Mouse (Mus musculus) cerebellum, adult 8-10 months (tissue): ENCODE measurements at regions not wholly inside any gene's neighbourhood (a gene's known extent, or its start where the extent isn't known, plus 50 kb on each side); places are given as distances from the start of the nearest gene placed in this dataset.
A peak's percentile ranks its signal among the peaks of the same experiment; 100 is the strongest.
"Not testable (repeated sequence)": the region's sequence is repeated elsewhere in the genome, so short reads cannot be mapped to it uniquely, and the experiment has no call there.

Experiments
- DNase-seq: peaks from one replicate; pipeline ENCODE4 v3.0.0; 2022

DNA sequence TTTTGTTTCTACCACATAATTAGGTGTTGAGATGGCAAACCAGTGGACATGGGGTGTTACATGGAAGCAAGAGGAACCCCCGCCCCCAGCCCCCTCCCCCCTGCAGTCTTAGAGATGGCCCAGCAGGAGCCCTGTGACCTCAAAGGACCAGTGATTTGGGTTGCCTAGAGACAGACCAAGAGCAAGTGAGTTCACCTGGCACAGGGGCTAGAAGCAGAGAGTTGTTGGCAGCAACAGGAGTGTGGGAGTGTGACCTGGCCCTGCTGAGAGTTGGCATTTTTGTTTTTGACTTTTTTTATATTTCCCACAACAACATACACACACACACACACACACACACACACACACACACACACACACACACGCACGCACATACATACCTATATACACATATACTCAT lies 987.9 kb downstream of the Cdh18 start:
- DNase-seq = no peak

DNA sequence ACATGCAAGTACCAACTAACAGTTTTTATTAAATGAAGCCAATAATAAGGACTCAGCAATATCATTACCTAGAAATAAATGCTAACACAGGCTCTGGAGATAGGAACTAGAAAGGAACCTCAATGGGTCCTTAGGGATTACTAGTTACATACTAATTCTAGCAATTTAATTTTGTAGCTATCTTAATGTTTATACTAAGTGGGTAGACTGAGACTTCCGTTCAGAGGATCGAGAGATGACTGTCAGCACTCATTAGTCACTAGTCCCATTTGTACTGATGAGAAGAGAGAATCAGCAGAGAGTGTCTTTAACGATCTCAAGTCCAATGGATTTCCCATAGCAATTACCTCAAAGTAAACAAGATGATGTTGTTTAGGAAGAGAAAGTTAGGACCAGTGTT lies 988.6 kb downstream of the Cdh18 start:
- no peak for DNase-seq

DNA sequence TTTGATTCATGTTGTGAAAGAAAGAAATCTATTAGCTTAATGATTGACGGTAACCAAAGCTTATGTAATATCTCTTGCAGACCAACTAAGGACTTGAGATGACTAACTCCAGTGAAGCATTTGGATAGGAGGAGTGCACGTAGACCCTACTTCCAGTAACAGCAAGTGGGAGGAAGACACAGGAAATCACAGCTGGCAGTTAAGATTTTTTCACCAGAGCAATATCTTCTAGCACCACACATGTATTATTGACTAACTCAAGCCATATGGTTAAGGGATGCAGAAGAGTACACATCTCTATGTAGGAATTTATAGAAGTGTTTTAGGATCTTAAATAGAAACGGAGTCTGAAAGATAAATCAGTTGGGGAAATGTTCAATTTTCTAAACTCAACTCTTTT lies 1011.3 kb downstream of the Cdh18 start:
- DNase-seq = no peak

DNA sequence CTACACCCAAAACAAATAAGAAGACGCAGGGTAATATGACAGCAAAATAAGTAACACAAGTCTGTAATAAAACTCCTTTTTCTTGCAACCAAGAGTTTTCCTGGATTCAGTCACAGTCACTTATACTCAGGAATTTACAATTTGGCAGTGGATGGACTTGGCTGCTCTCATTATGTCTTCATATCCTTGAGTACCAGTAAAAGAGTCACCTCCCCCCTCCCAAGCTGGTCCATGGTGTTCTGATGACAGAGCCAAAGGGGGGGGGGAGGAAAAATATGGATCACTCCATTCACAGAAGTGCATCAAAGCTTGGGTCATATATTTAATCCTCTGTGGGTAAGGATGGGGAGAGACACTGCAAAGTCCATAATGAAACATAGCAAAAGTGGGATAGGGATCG lies 1013.4 kb downstream of the Cdh18 start:
- no peak for DNase-seq

DNA sequence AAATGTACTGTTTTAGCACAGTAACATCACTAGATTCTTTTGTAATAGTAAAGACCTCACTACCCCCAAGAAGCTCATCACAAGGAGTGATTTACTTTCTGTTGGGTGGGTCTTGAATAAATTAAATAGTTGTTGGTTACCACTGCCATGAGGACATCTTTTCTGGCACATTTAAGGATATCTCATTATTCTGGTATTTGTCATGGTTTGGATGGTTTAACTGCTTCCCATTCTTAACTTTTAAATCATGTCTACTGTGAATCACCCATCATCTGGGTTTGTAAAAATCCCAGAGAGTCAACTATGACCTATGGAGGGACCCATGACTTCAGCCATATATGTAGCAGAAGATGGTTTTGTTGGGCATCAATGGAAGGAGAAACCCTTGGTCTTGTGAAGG lies 1016.2 kb downstream of the Cdh18 start:
- DNase-seq = no peak

DNA sequence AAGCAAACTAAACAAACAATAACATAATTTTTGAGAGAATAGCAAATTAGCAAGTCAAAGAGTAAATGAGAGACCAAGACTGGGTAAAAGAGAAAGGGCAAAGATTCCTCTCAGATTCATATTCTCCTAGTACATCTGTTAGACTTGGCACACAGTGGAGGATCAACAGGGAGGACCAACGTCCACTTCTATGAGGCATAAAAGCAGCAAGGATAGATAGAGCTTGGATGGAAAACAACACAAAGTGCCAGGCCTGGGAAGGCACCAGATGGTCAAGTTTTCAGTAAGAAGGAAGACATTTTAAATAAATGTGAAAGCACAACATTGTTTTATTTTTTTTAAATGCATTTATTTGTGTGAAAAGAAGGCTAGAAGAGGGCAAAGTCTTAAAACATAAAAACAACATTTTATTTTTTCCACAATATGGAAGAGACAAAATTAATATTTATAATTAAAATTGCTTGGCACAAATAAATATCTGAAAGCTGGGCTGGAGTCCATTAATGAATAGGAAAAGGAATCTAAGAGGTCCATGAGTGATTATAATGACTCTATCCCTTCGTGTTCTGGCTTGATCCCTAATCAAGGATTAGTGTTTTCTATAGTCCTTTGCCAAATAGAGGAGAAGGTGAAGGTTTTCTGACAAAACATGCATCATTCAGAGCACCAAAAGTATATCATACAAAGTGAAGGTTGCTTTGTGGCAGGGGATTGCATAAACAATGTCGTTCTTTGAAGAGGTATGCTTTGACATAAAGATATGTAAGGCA lies 1018.2 kb downstream of the Cdh18 start:
- peak; percentile 79 for DNase-seq

DNA sequence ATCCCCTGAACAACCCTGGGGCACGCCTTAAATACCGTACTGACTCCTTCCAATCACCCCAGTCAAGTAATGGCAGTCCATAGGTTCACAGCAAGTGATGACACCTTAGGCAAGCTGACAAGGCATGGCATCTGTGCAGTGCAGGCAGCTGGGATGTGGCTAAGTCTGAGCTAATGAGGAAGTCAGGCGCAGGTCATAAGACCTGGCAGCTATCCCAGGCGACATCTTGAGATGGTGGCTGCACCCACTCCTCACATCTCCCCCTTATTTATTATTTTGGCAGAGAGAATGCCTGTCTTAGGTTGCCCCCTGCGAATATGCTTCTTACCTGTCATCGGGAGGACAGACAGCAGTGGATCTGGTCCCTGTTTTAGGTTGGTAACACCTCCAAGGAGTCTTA lies 1019.8 kb downstream of the Cdh18 start:
- DNase-seq = not testable (repeated sequence)

DNA sequence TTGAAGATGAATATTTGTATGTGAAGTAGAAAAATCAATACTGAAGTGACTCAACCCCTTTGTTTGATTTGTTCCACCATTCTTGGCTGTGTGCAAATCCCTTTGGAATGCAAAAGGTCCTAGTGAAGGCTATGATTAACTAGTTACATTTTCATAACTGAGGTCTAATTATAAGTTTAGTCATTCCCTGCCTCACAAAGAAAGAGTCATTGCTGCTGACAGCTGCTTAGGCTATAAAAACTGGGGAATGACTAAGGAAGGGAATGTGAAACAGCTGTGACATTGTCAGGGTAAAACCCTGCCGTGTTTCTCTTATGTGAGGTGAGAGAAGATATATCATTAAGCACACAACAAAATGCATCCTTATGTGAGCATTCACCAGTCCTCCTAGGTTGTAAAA lies 1033.1 kb downstream of the Cdh18 start:
- DNase-seq = no peak

DNA sequence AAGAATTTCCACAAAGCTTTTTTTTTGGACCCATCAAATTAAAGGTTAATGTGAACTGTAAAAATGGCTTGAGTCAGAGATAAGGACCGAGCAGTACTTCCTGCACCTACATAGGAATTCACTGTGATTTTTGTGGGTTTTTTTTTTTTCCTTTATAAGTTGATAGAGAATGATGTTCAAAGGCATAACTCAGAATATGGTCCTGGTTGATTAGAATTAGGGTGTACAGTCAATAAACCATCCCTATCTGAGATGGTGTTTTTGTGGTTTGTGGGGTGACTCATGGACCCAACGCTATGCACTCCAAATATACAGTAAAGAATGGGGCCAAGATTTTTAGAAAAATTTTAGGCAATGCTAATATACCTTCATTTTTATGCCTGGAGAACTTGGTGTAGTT lies 1041.6 kb downstream of the Cdh18 start:
- DNase-seq = no peak

DNA sequence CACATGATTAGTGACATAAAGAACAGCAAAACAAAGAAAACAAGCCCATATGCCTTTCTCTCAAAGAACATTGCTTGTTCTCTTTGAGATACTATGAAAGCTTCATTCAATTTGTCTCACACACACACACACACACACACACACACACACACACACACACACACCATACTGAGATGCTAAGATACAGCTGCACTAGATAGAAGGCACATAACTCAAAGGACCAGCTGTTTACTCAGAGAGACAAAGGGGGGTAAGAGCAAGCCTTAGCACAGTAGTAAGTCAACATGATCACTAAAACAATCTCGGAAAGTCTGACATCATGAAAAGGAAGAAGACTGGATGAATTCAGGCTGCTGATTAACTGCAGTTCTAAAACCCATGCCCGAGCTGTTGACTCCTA lies 1051.6 kb downstream of the Cdh18 start:
- no peak for DNase-seq
